Mouse (Mus musculus) midbrain, embryonic 11.5 days (tissue): ENCODE results near the gene Tmbim7. TPM values are rescaled to one million over a fixed set of nuclear protein-coding genes. Genes with fewer than 3 reads are reported as not detected.
A peak's percentile ranks its signal among the peaks of the same experiment; 100 is the strongest.
"Not testable (repeated sequence)": the region's sequence is repeated elsewhere in the genome, so short reads cannot be mapped to it uniquely, and the experiment has no call there.

Experiments
- ATAC-seq: fragments of 200-750 bp; cut with Nextera tagmentation; 2 replicates; pipeline ENCODE4 v1.8.0; 2017; ENCODE audit warnings: moderate TSS enrichment, moderate library complexity; ENCODE audit not compliant: low FRiP score
- DNase-seq: peaks from one replicate; pipeline ENCODE4 v3.0.0; 2015; ENCODE audit warnings: low spot score; ENCODE audit errors: missing footprints
- H3K27ac ChIP-seq: fragments of 300-500 bp; sonication (generic); 2 replicates; pipeline ENCODE4 v1.5.1; 2014; ENCODE audit warnings: low read depth, low read length
- H3K27me3 ChIP-seq: fragments of 300-500 bp; sonication (generic); 2 replicates; pipeline ENCODE4 v1.6.1; 2014; ENCODE audit warnings: mild to moderate bottlenecking, low read length, moderate library complexity, mixed read lengths; ENCODE audit not compliant: control insufficient read depth, insufficient read depth
- H3K36me3 ChIP-seq: fragments of 300-500 bp; sonication (generic); 2 replicates; pipeline ENCODE4 v1.6.1; 2014; ENCODE audit warnings: mild to moderate bottlenecking, low read length, moderate library complexity, mixed read lengths; ENCODE audit not compliant: control insufficient read depth, insufficient read depth
- H3K4me1 ChIP-seq: fragments of 300-500 bp; sonication (generic); 2 replicates; pipeline ENCODE4 v1.6.1; 2014; ENCODE audit warnings: low read length; ENCODE audit not compliant: control insufficient read depth, insufficient read depth
- H3K4me2 ChIP-seq: fragments of 300-500 bp; sonication (generic); 2 replicates; pipeline ENCODE4 v1.6.1; 2014; ENCODE audit warnings: mild to moderate bottlenecking, moderate library complexity
- H3K4me3 ChIP-seq: fragments of 300-500 bp; sonication (generic); 2 replicates; pipeline ENCODE4 v1.5.1; 2014; ENCODE audit warnings: low read depth, low read length
- H3K9ac ChIP-seq: fragments of 300-500 bp; sonication (generic); 2 replicates; pipeline ENCODE4 v1.6.1; 2014; ENCODE audit warnings: low read length
- H3K9me3 ChIP-seq: fragments of 300-500 bp; sonication (generic); 2 replicates; pipeline ENCODE4 v1.6.1; 2016; ENCODE audit warnings: low read length; ENCODE audit not compliant: control insufficient read depth
- WGBS: fragments of 180-500 bp; shearing (Covaris S2); extraction: QIAGEN DNeasy Blood & Tissue Kit; methylation state at CpG from one replicate; pipeline ENCODE4 v1.1.7; 2014; 5-methylcytosine and 5-hydroxymethylcytosine counted together
- polyA plus RNA-seq: library from polyadenylated mRNA; unstranded; fragments of >200 nt; fragmentation: Nextera tagmentation; extraction: Ambion mirVana; gene quantifications from 2 replicates; pipeline ENCODE4 v1.2.1, GENCODE M21; 2014

The Tmbim7 gene
- polyA plus RNA-seq, 1 experiment from 2014 or later, result not detected

DNA sequence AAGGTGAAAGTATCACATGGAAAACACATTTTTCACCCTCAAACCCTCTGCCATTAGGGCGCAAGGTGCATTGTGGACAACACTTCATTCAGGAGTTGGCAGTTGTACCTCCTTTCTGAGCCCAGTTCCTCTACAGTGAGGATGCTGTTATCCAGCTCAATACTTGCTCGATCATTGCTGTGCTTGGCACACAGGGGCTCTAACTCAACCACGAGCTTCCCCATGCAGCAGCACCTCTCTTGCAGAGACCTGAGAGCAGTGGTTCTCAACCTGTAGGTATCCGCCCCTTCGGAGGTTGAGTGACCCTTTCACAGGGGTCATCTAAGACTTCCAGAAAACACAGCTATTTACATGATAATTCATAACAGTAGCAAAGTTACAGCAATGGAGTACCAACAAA is 640 bp downstream of the Tmbim7 start:
- Histone ChIP-seq H3K27me3 (no peaks in the 10 kb centered on the region), H3K36me3 (no peaks in the 10 kb centered on the region), H3K9me3 (no peaks in the 10 kb centered on the region), H3K27ac (no peak overlapping the region), H3K9ac (no peak overlapping the region), H3K4me1 (no peaks in the 10 kb centered on the region), H3K4me3 (no peak overlapping the region), H3K4me2 (no peak overlapping the region)
- 87% methylated on average over 5 of the region's 5 CpGs for WGBS
- DNase-seq (no peak), ATAC-seq (no peak)

DNA sequence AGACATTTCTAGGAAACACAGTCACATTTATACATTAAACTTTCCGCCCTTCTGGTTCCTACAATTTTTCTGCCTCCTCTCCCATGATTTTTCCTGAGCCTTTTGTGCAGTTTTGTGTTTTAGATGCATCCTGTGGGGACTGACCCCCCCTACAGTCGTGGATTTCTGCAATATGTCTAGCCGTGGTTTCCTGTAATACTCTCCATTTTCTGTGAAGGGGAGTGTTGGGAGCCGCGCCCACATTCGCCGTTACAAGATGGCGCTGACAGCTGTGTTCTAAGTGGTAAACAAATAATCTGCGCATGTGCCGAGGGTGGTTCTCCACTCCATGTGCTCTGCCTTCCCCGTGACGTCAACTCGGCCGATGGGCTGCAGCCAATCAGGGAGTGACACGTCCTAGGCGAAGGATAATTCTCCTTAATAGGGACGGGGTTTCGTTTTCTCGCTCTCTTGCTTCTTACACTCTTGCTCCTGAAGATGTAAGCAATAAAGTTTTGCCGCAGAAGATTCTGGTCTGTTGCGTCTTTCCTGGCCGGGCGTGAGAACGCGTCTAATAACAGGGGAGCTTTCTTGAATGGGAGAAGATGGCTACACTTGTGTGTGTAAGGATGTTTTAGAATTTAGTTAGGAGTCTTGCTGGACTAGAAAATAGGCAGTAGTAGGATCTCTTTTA is 2.1 kb downstream of the Tmbim7 start:
- H3K27ac ChIP-seq, H3K4me1 ChIP-seq, H3K4me2 ChIP-seq, DNase-seq, H3K9ac ChIP-seq, H3K9me3 ChIP-seq, ATAC-seq, H3K4me3 ChIP-seq, H3K36me3 ChIP-seq, H3K27me3 ChIP-seq: not testable (repeated sequence)
- WGBS, result 92% methylated on average over 15 of the region's 25 CpGs

DNA sequence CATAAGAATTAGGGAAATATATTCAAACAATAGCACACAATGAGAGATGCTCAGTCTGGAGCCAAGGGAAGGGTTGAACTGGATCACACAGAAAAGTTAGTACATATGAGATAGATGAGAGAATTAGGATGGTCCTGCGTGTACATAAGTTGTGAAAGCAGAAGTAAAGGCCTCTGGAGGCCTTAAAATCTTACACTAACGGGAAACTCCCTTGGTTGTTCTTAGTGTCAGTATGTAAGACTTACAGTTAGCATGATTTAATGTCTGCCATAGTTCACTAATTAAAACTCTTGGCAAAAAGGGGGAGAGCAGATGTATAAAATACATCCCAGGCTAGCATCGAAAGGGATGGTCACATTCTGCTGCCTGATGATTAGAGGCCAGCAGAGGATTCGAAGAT is 2.8 kb downstream of the Tmbim7 start:
- H3K4me3 ChIP-seq, result no peak overlapping the region
- ATAC-seq, result no peak
- 90% methylated on average over 4 of the region's 4 CpGs for WGBS

DNA sequence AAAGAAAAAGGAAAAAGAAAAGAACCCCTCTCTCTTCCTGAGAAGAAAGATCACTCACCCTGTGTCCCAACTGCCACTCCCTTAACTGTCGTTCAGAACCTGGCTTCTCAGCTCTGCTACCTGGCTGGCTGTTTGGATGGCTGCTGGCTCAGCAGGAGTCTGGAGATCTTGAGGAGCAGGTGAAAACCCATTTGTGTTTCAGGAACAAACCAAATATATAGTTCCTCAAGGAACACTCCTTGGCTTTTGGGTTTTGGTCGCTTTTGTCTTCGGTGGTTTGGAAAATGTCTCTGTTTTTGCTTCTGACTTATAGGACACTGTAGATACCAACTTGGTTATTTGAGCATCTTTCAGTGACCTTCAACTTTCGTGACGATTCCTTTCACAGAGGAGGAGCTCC is 6.1 kb downstream of the Tmbim7 start, which contains the start of gene Gatad1:
Gatad1 (minus strand) TSS at position 101 of the 400 bp plus-strand sequence.
- Histone ChIP-seq H3K4me3 (no peak within 1 kb of the TSS), H3K27me3 (no peaks in the 10 kb centered on the region), H3K27ac (no peak within 1 kb of the TSS), H3K36me3 (no peaks in the 10 kb centered on the region), H3K9ac (no peak within 1 kb of the TSS), H3K4me1 (no peaks in the 10 kb centered on the region), H3K9me3 (no peaks in the 10 kb centered on the region), H3K4me2 (no peak within 1 kb of the TSS)
- WGBS, result 86% methylated on average over 5 of the region's 5 CpGs
- DNase-seq, result no peak
- ATAC-seq, result no peak

More for the DNA sequence above, 2.8 kb downstream of the Tmbim7 start:
- Histone ChIP-seq H3K27me3 (no peaks in the 10 kb centered on the region), H3K9me3 (no peaks in the 10 kb centered on the region), H3K4me1 (no peaks in the 10 kb centered on the region), H3K36me3 (no peaks in the 10 kb centered on the region), H3K9ac (no peak overlapping the region), H3K27ac (no peak overlapping the region), H3K4me2 (no peak overlapping the region)
- DNase-seq, result peak; percentile 23

DNA sequence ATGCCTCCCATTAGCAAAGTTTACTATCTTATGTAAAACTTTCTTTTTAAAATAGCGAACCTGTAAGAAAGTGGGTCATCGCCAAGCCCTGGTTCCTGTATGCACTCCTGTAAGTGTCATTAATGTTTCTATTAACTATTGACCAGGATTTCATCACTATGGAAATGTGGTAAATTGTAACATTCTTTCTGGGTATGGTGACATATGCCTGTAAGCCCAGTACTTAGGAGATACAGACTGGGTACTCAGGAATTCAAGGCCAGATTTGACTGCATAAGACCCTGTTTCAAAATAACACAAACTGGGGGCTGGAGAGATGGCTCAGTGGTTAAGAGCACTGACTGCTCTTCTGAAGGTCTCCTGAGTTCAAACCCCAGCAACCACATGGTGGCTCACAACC is 14.2 kb downstream of the Tmbim7 start:
- H3K27me3 ChIP-seq, result no peaks in the 10 kb centered on the region
- H3K4me3 ChIP-seq, result no peak overlapping the region
- H3K4me1 ChIP-seq, result no peaks in the 10 kb centered on the region
- 92% methylated on average over 2 of the region's 2 CpGs for WGBS
- no peak for ATAC-seq
- no peak overlapping the region for H3K27ac ChIP-seq
- DNase-seq, result peak; percentile 21
- H3K36me3 ChIP-seq, result no peaks in the 10 kb centered on the region
- no peak overlapping the region for H3K4me2 ChIP-seq
- H3K9ac ChIP-seq, result no peak overlapping the region
- H3K9me3 ChIP-seq, result no peaks in the 10 kb centered on the region

DNA sequence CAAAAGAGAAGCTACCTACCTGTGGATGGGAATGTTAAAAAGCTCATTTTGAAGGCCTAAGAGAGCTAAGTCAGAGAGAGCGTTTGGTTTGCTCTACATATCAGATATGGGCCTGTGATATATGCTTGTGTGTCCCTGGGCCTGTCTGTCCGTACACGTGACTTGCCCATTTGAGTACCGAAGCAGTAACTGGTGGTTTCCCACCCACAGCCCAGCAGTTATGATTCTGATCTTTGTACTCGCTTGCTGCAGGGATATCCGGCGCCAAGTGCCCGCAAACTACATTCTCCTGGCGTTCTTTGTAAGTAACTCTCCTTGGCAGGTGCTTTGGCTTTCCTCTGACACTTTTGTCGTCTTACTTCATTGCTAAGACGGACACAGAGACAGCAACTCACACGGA is 15.6 kb downstream of the Tmbim7 start:
- no peaks in the 10 kb centered on the region for H3K9me3 ChIP-seq
- H3K27me3 ChIP-seq, result no peaks in the 10 kb centered on the region
- no peaks in the 10 kb centered on the region for H3K4me1 ChIP-seq
- H3K4me2 ChIP-seq, result no peak overlapping the region
- H3K36me3 ChIP-seq, result no peaks in the 10 kb centered on the region
- ATAC-seq (no peak), DNase-seq (no peak)
- no peak overlapping the region for H3K4me3 ChIP-seq
- no peak overlapping the region for H3K27ac ChIP-seq
- WGBS, result 89% methylated on average over 12 of the region's 12 CpGs
- H3K9ac ChIP-seq, result no peak overlapping the region

DNA sequence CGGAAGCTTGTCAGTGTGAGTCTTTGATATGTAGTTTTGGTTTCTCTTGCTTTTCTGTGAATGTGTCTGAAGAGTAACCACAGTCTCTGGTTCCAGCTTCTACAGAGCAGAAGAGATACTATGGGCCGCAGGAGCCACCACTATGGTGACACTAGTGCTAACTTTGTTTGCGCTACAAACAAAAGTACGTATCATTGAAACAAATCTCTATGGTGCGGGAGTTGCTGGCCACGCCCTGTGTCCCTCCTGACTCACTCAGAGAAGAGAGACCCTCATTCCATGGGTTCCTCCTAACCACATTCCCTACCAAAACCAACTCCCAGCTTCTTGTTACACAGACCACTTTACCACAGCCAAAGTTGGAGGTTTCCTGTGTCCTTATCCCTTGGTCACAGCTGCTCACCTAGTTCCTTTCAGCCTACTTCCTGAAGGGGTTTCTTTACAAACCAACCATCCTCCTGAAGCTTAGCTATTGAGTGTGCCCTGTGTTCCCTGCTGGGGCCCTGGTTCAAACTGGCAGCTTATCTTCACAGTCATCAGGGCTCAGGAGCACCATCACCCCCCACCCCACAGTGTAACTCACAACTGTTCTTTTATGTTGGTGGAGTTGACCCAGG is 19.1 kb downstream of the Tmbim7 start:
- no peak for ATAC-seq
- no peaks in the 10 kb centered on the region for H3K36me3 ChIP-seq
- no peak overlapping the region for H3K9ac ChIP-seq
- H3K27ac ChIP-seq, result no peak overlapping the region
- H3K9me3 ChIP-seq, result no peaks in the 10 kb centered on the region
- 92% methylated on average over 6 of the region's 6 CpGs for WGBS
- no peaks in the 10 kb centered on the region for H3K27me3 ChIP-seq
- peak; percentile 62 for DNase-seq
- H3K4me3 ChIP-seq, result no peak overlapping the region
- no peaks in the 10 kb centered on the region for H3K4me1 ChIP-seq
- H3K4me2 ChIP-seq, result no peak overlapping the region

DNA sequence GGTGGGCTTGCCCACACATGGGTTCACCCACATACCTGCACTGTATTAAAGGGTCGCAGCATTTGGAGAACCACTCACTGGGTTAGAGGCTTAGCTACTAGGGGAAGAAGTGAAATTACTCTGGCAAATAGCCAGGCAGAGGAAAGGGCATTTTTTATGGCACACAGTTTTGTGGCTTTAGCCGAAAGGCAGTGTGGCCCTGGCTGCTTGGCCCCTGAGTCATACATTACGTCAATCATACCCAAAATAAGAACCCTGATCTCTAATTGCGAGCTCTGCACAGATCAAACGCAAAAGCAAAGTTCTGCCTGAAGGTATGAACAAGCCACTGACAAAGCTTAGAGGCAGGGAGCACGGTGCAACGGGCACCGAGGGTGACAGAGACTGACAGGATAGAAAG is 37.3 kb downstream of the Tmbim7 start:
- DNase-seq (no peak), ATAC-seq (no peak)
- H3K9me3 ChIP-seq, result no peaks in the 10 kb centered on the region
- H3K4me2 ChIP-seq, result no peak overlapping the region
- no peak overlapping the region for H3K9ac ChIP-seq
- WGBS, result 92% methylated on average over 8 of the region's 8 CpGs
- H3K4me1 ChIP-seq, result no peaks in the 10 kb centered on the region
- no peak overlapping the region for H3K4me3 ChIP-seq
- H3K27me3 ChIP-seq, result no peaks in the 10 kb centered on the region
- no peak overlapping the region for H3K27ac ChIP-seq
- H3K36me3 ChIP-seq, result peaks cover 6% of the 10 kb centered on the region; the same call in 1 of the 2 replicates

DNA sequence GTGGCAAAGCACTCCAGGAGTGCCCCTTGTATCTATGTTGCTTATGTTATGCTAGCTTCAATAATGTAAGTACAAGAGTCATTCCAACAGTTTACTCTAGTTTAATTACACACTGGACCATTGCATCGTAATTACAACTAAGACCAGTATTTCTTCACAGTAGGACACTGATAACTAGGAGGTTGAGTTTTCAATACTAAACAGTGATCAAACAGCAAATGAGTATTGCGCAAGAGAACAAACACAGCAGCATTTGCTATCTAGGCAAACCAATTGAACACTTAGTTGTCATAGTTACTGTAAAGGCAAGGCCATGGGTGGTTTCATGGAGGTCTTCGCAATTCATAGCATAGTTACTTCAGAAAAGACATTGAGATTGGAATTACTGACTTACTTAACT is 40.3 kb downstream of the Tmbim7 start:
- 98% methylated on average over 3 of the region's 3 CpGs for WGBS
- no peak overlapping the region for H3K27ac ChIP-seq
- H3K9me3 ChIP-seq, result no peaks in the 10 kb centered on the region
- ATAC-seq (no peak), DNase-seq (no peak)
- H3K4me3 ChIP-seq, result no peak overlapping the region
- H3K9ac ChIP-seq, result no peak overlapping the region
- no peaks in the 10 kb centered on the region for H3K4me1 ChIP-seq
- peaks cover 6% of the 10 kb centered on the region; the same call in 1 of the 2 replicates for H3K36me3 ChIP-seq
- H3K4me2 ChIP-seq, result no peak overlapping the region
- no peaks in the 10 kb centered on the region for H3K27me3 ChIP-seq
